Mouse (Mus musculus): ENCODE measurements at regions not wholly inside any gene's neighbourhood (a gene's known extent, or its start where the extent isn't known, plus 50 kb on each side); places are given as distances from the start of the nearest gene placed in this dataset.

DNA sequence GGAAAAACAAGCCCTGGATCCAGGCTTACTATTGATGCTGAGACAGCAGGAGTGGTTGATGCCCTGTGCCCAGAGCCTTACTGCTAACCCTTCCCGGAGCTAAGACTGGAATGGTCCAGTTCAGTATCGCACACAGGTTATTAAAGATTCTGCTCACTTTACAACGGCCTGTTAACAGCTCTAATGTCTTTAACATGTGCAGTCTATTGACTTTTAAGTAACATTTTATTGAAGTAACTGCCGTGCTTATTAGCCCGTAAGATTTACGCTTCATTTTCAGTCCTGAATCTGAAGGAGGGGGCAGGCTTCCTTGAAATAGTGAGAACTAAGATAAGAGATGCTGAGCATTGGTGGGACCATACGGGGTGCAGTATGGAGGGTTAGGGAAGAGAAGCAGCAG, 155.7 kb upstream of the Cep162 start:
- TF ChIP-seq POLR2A (IDR thresholded peaks at IDR 0.05; ENCODE audit: extremely low read depth, insufficient read depth, low read length) (no peak), CTCF (IDR thresholded peaks at IDR 0.05; ENCODE audit: extremely low read depth, insufficient read depth, low read length) (no peak)

Measured in cortical plate, adult 2 months (tissue).